Mouse (Mus musculus): ENCODE measurements around the gene Tecr. TPM values are rescaled to one million over a fixed set of nuclear protein-coding genes. Genes with fewer than 3 reads are reported as not detected.

Tecr gene
- total and polyA plus RNA-seq, 2 experiments from 2014 or later = 327 to 380 TPM

DNA sequence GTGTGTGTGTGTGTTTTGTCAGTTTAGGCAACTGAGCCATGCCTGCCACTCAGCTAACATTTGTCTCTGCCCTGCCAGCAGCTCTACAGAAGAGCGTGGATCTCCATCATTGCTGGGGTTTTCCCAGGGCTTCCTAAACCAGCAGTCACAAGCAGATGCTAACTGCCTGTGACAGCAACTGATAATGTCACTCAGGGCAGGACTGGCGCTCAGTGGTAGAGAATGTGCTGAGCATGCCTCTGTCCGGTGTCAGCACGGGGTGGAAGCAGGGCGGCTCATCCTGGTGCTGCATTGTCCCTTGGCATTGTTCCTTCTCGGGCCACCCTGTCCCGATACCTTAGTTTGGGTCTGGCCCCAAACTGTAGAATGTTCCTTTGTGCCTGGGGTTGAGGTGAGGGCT lies 15.8 kb upstream of the Tecr start:
- Histone ChIP-seq H3K27ac (ENCODE audit: low read depth) (no peak overlapping the region), H3K36me3 (replicated peaks; ENCODE audit: control insufficient read depth, insufficient read depth, low read length) (no peaks in the 10 kb centered on the region), H3K9me3 (replicated peaks; ENCODE audit: control insufficient read depth, low read length) (no peaks in the 10 kb centered on the region), H3K27me3 (ENCODE audit: control insufficient read depth, insufficient read depth, low read length) (no peaks in the 10 kb centered on the region), H3K9ac (replicated peaks; ENCODE audit: low read depth, low read length) (no peak overlapping the region), H3K4me3 (ENCODE audit: low read depth, low read length) (no peak overlapping the region), H3K4me1 (ENCODE audit: control insufficient read depth, insufficient read depth) (no peaks in the 10 kb centered on the region), H3K4me2 (ENCODE audit: low read depth, low read length) (no peak overlapping the region)
- TF ChIP-seq EP300 (IDR thresholded peaks at IDR 0.05; ENCODE audit: low read depth) (no peak), CTCF (IDR thresholded peaks at IDR 0.05; ENCODE audit: low read depth) (no peak)
- DNase-seq (ENCODE audit: low spot score) (no peak), ATAC-seq (ENCODE audit: insufficient read depth, low read depth) (no peak)
- 50% methylated on average over 7 of the region's 7 CpGs for WGBS

DNA sequence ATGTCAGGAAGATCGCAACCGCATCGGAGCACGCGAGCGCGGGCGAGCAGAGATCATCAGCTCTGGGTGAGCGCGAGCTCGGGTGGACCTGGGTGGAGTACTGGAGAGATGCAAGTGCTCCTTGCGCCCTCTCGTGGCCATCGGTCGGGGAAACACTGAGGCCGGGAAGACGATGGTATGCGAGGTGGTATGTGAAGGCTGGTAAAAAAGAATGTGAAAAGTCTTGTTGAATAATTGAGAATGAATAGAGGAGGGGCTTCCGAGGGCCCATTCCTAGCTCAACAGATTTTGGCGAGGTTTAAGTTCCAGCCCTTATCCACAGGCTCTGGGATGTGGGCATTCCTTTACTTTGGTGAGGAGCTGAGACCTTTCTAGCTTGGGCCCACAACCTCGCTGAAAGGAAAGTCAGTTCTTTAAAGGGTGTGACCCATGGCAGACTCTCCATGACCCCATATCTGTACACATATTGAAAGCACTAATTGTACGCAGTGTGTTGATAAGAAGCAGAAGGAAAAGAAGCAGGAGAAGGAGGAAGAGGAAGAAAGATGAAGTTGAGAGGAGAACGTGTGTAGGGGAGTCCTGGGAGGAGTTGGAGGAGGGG lies 14.7 kb upstream of the Tecr start:
- Histone ChIP-seq H3K9ac (replicated peaks; ENCODE audit: low read depth, low read length) (no peak overlapping the region), H3K27me3 (ENCODE audit: control insufficient read depth, insufficient read depth, low read length) (no peaks in the 10 kb centered on the region), H3K27ac (ENCODE audit: low read depth) (no peak overlapping the region), H3K4me2 (ENCODE audit: low read depth, low read length) (peak overlapping the region; percentile 60), H3K4me3 (ENCODE audit: low read depth, low read length) (peak overlapping the region; percentile 22), H3K9me3 (replicated peaks; ENCODE audit: control insufficient read depth, low read length) (no peaks in the 10 kb centered on the region), H3K4me1 (ENCODE audit: control insufficient read depth, insufficient read depth) (no peaks in the 10 kb centered on the region), H3K36me3 (replicated peaks; ENCODE audit: control insufficient read depth, insufficient read depth, low read length) (no peaks in the 10 kb centered on the region)
- ATAC-seq (ENCODE audit: insufficient read depth, low read depth) = peak; percentile 89
- peak; percentile 76 for DNase-seq (ENCODE audit: low spot score)
- WGBS = 7% methylated on average over 23 of the region's 23 CpGs
- peak; percentile 83 for TF ChIP-seq CTCF (IDR thresholded peaks at IDR 0.05; ENCODE audit: low read depth)
- TF ChIP-seq EP300 (IDR thresholded peaks at IDR 0.05; ENCODE audit: low read depth) = no peak

DNA sequence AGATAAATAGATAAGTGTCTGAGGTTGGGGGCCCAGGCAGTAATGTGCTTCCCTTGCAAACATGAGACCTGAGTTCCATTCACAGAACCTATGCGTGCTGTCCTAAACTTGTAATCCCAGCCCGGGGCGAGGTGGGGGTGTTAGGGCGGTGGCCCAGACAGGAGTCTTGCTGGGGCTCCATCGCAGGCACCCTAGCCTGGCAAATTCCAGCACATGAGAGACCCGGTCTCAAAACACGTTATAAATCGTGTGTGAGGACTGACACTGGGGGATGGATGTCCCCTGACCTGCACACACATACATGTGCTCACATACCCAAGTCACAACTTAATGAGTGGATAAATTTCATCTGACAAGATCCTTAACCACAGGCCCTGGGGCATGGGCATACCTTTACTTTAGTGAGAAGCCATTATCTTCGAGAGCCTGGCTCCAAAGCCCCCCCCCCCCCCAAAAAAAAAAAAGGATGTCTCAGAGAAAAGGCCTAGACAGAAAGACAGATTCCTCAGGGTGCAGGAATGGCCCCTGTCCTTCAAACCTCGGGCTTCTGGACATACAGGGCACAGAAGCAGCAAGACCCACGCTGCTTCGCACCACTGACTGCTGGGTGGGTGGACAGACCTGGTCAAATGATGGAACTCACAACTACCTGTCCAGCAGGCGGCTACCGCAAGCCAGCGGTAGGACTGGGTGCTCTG lies 14.1 kb upstream of the Tecr start:
- ATAC-seq (ENCODE audit: insufficient read depth, low read depth) = peak; percentile 10; the same call in 1 of the 2 replicates
- peak overlapping the region; percentile 60 for H3K4me2 ChIP-seq (ENCODE audit: low read depth, low read length)
- 53% methylated on average over 15 of the region's 15 CpGs for WGBS

DNA sequence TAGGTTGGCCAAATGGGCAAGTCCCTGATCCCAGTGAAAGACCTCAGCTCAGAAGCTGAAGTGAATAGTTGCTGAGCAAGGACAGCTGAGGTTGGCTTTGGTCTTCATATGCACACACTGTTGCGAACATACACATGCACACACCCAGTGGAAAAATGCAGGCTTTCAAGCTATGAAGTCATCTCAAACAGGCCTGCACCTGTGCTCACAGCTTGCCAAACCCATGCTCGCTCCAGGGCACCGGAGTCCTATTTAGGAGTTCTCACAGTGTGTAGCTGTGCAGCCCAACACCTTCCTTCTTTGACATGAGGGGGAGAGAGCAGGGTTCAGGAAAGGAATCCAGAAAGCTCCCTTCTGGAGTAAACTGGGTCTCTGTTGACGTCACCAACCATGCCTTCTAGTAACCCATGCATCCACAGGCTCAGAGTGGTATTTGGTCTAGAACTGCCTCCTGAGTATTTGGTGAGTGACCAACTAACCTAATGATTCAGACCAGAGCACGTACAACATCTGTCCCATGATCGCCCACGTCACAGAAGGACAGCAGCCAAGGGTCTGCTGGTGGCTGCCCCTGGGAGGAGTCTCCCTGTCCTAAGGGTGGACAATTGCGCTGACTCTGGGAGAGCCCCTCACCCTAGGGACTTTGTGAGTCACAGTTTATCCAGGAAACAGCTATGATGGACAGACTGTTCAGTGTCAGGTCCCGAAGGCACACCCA lies 12.0 kb upstream of the Tecr start:
- WGBS = 80% methylated on average over 9 of the region's 9 CpGs
- no peak overlapping the region for H3K4me2 ChIP-seq (ENCODE audit: low read depth, low read length)
- ATAC-seq (ENCODE audit: insufficient read depth, low read depth) (no peak), DNase-seq (ENCODE audit: low spot score) (no peak)
- no peaks in the 10 kb centered on the region for H3K9me3 ChIP-seq (replicated peaks; ENCODE audit: control insufficient read depth, low read length)
- H3K27ac ChIP-seq (ENCODE audit: low read depth) = no peak overlapping the region
- TF ChIP-seq CTCF (IDR thresholded peaks at IDR 0.05; ENCODE audit: low read depth) = no peak
- TF ChIP-seq EP300 (IDR thresholded peaks at IDR 0.05; ENCODE audit: low read depth) = no peak
- H3K9ac ChIP-seq (replicated peaks; ENCODE audit: low read depth, low read length) = no peak overlapping the region
- no peaks in the 10 kb centered on the region for H3K36me3 ChIP-seq (replicated peaks; ENCODE audit: control insufficient read depth, insufficient read depth, low read length)
- no peaks in the 10 kb centered on the region for H3K4me1 ChIP-seq (ENCODE audit: control insufficient read depth, insufficient read depth)
- H3K27me3 ChIP-seq (ENCODE audit: control insufficient read depth, insufficient read depth, low read length) = no peaks in the 10 kb centered on the region
- H3K4me3 ChIP-seq (ENCODE audit: low read depth, low read length) = no peak overlapping the region

More for the DNA sequence above, 14.1 kb upstream of the Tecr start:
- H3K36me3 ChIP-seq (replicated peaks; ENCODE audit: control insufficient read depth, insufficient read depth, low read length) = no peaks in the 10 kb centered on the region
- no peak for TF ChIP-seq CTCF (IDR thresholded peaks at IDR 0.05; ENCODE audit: low read depth)
- TF ChIP-seq EP300 (IDR thresholded peaks at IDR 0.05; ENCODE audit: low read depth) = no peak
- DNase-seq (ENCODE audit: low spot score) = no peak
- H3K9me3 ChIP-seq (replicated peaks; ENCODE audit: control insufficient read depth, low read length) = no peaks in the 10 kb centered on the region
- peak overlapping the region; percentile 22 for H3K4me3 ChIP-seq (ENCODE audit: low read depth, low read length)
- H3K4me1 ChIP-seq (ENCODE audit: control insufficient read depth, insufficient read depth) = no peaks in the 10 kb centered on the region
- H3K27ac ChIP-seq (ENCODE audit: low read depth) = no peak overlapping the region
- no peaks in the 10 kb centered on the region for H3K27me3 ChIP-seq (ENCODE audit: control insufficient read depth, insufficient read depth, low read length)
- H3K9ac ChIP-seq (replicated peaks; ENCODE audit: low read depth, low read length) = no peak overlapping the region

DNA sequence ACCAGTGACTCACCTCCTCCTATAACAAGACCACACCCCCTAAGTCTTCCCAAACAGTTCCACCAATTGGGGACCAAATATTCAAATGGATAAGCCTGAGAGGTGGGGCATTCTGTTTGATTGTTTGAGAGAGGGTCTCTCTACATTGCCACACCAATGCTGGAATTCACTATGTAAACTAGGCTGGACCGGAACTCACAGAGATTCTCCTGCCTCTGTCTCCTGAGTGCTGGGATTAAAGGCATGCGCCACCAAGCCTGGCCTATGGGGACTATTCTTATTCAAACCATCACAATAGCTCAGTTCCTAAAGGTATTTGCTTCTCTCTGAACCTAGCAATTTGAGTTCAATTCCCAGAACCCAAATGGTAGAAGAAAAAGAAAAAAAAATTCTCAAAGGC lies 10.8 kb upstream of the Tecr start:
- ATAC-seq (ENCODE audit: insufficient read depth, low read depth) (no peak), DNase-seq (ENCODE audit: low spot score) (no peak)
- peaks cover 7% of the 10 kb centered on the region for H3K36me3 ChIP-seq (replicated peaks; ENCODE audit: control insufficient read depth, insufficient read depth, low read length)
- H3K9me3 ChIP-seq (replicated peaks; ENCODE audit: control insufficient read depth, low read length) = no peaks in the 10 kb centered on the region
- WGBS = 97% methylated on average over 2 of the region's 2 CpGs
- no peak overlapping the region for H3K27ac ChIP-seq (ENCODE audit: low read depth)
- H3K27me3 ChIP-seq (ENCODE audit: control insufficient read depth, insufficient read depth, low read length) = no peaks in the 10 kb centered on the region
- H3K4me2 ChIP-seq (ENCODE audit: low read depth, low read length) = no peak overlapping the region
- no peak overlapping the region for H3K4me3 ChIP-seq (ENCODE audit: low read depth, low read length)
- no peak overlapping the region for H3K9ac ChIP-seq (replicated peaks; ENCODE audit: low read depth, low read length)
- H3K4me1 ChIP-seq (ENCODE audit: control insufficient read depth, insufficient read depth) = no peaks in the 10 kb centered on the region
- no peak for TF ChIP-seq CTCF (IDR thresholded peaks at IDR 0.05; ENCODE audit: low read depth)
- TF ChIP-seq EP300 (IDR thresholded peaks at IDR 0.05; ENCODE audit: low read depth) = no peak

Data from heart, postnatal 0 days (tissue).